Comparison of ENCODE assay signal across 8 mouse cellular contexts in the genomic region with DNA sequence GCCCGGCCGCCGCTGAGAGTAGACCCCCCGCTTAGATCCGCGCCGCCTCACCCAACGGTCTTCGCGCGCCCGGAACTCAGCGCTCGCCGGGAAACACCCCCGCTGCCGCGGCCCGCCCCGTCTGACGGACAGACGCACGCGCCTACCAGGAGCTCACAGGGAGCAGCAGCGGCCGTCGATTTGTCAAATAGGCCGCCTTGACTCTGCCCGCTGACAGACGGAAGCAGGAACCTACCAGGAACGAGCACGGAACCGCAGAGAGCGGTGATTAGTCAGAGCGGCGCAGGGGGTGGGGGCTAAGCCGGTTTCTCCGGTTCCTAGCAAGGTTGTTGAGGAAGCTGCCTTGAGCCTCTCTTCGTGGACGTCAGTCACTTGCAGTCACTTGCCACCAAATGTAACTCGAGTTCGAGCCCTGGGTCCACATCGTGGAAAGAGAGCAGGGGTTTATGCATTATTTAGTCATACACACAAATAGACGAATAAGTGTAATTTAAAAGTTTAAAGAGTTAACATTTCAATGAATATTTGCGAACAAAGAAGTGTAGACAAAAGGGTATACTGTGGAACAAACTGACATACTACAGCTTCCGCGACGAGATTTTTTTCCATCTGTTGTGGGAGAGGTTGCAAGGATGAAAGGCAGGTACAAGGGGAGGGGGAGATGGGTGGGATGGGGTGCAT. TPM values are rescaled to one million over a fixed set of nuclear protein-coding genes. Genes with fewer than 3 reads are reported as not detected.
DNase-seq lines count a peak whose midpoint lies in the region; ATAC-seq lines count a peak whose summit lies in the region.

A gene (minus strand): TSS at position 130 of the 681 bp plus-strand sequence.

- H3K27me3 ChIP-seq in forebrain, embryonic 14.5 days (replicated peaks; ENCODE audit: control insufficient read depth, insufficient read depth, low read length), result no peaks in the 10 kb centered on the region
- H3K27me3 ChIP-seq in neural tube, embryonic 15.5 days (replicated peaks), result no peaks in the 10 kb centered on the region

- H3K4me1 ChIP-seq in forebrain, embryonic 14.5 days (ENCODE audit: control insufficient read depth, insufficient read depth, low read length), result peaks cover 12% of the 10 kb centered on the region
- H3K4me1 ChIP-seq in neural tube, embryonic 15.5 days, result peaks cover 19% of the 10 kb centered on the region

- H3K9ac ChIP-seq in forebrain, embryonic 14.5 days (ENCODE audit: low read length), result peak within 1 kb of the TSS; percentile 78
- peak within 1 kb of the TSS; percentile 64 for H3K9ac ChIP-seq in neural tube, embryonic 15.5 days (replicated peaks)

- intact Hi-C loops in heart, postnatal 14 days (cut with DNase I), result no loop called here

- no peak within 1 kb of the TSS; the same call in 1 of the 2 replicates for H3K27ac ChIP-seq in forebrain, embryonic 14.5 days (ENCODE audit: low read depth, low read length)
- H3K27ac ChIP-seq in neural tube, embryonic 15.5 days (replicated peaks), result peak within 1 kb of the TSS; percentile 51

- H3K9me3 ChIP-seq in forebrain, embryonic 14.5 days (replicated peaks; ENCODE audit: control insufficient read depth, low read length), result no peaks in the 10 kb centered on the region
- no peaks in the 10 kb centered on the region for H3K9me3 ChIP-seq in neural tube, embryonic 15.5 days (replicated peaks)

- H3K4me3 ChIP-seq in forebrain, embryonic 14.5 days (ENCODE audit: low read depth, low read length), result peak within 1 kb of the TSS; percentile 68
- H3K4me3 ChIP-seq in neural tube, embryonic 15.5 days (replicated peaks), result peak within 1 kb of the TSS; percentile 65

- no peaks in the 10 kb centered on the region for H3K36me3 ChIP-seq in forebrain, embryonic 14.5 days (ENCODE audit: control insufficient read depth, insufficient read depth, low read length)
- H3K36me3 ChIP-seq in neural tube, embryonic 15.5 days, result no peaks in the 10 kb centered on the region

- DNase-seq in ES-CJ7 (ENCODE audit: low read depth, low spot score), result peak; percentile 99
- peak; percentile 98 for DNase-seq in cerebellum, adult 11 months
- DNase-seq in forebrain, embryonic 14.5 days (ENCODE audit: low spot score), result peak; percentile 99
- DNase-seq in heart, postnatal 14 days, result peak; percentile 98 to 99
- DNase-seq in layer of hippocampus, adult 11-12 months (ENCODE audit: low spot score), result peak; percentile 99
- peak; percentile 99 to 100 for DNase-seq in lung, adult 18-20 months
- DNase-seq in testis, postnatal 14 days (ENCODE audit: low spot score), result peak; percentile 99

- peak; percentile 100 for ATAC-seq in forebrain, embryonic 14.5 days
- ATAC-seq in neural tube, embryonic 15.5 days (ENCODE audit: low FRiP score), result peak; percentile 99

- 3% methylated on average over 35 of the region's 48 CpGs for WGBS in forebrain, embryonic 14.5 days
- WGBS in neural tube, embryonic 15.5 days, result 3% methylated on average over 48 of the region's 48 CpGs

- H3K4me2 ChIP-seq in forebrain, embryonic 14.5 days (ENCODE audit: low read length), result peak within 1 kb of the TSS; percentile 77
- peak within 1 kb of the TSS; percentile 82 for H3K4me2 ChIP-seq in neural tube, embryonic 15.5 days

RNA-seq across cellular contexts. Expression of the gene that starts here (rescaled TPM):
- 26.7 and 29.4 TPM in 2 replicates for polyA plus RNA-seq in forebrain, embryonic 14.5 days (2014; fragmentation: Nextera tagmentation; extraction: Ambion mirVana)
- 10 to 100 TPM; 16.6 to 16.7 TPM for total RNA-seq in heart, postnatal 14 days (2021)
- polyA plus RNA-seq in neural tube, embryonic 15.5 days (2015; fragmentation: Nextera tagmentation; extraction: Ambion mirVana), result 15.4 and 21.1 TPM in 2 replicates
